Mouse (Mus musculus): Measurements from ENCODE around the gene Wdr81.
"Not testable (repeated sequence)": the region's sequence is repeated elsewhere in the genome, so short reads cannot be mapped to it uniquely, and the experiment has no call there.

Gene Wdr81

GRCm38 (mm10) chr11:75460844-75461742 is 6.6 kb upstream of the Wdr81 start, which contains the start of gene Tlcd2:
Gene Tlcd2 (plus strand): TSS chr11:75461715.
- DNase-seq, result peak; percentile 100

DNA sequence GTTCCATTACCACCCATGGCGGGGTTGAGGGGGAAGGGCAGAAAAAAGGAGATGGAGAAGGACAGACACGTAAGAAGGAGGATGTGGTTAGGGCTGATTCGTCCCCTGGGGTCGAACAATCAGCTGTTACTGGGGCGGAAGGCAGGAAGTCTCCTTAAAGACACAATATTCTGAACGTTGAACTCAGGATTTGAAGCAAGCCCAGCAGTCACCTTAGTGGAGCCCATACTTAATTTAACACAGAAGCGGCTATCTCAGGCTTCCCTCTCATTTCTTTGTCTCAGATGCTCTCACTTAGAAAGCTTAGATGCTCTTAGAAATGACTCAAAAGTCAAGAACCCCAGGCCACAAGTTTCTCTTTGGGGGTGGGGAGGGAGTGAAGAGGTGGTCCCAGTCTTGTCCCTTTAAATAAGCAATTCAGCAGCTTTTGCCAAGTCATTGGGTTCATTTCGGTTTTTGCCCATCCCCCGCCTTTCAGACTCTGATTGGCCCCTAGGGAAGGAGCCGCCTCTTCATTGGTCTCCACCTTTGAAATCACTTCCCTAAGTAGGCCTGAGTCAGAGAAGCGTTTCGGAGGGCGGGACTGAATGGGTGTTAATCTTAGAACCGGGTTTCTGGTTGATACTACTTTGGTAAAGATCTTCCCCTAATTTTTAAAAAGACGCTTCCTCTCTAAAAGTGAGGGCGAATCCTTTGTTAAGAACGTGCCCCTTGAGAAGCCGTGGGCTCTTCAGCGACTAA is 5.8 kb upstream of the Wdr81 start:
- peak; percentile 94 for DNase-seq

DNA sequence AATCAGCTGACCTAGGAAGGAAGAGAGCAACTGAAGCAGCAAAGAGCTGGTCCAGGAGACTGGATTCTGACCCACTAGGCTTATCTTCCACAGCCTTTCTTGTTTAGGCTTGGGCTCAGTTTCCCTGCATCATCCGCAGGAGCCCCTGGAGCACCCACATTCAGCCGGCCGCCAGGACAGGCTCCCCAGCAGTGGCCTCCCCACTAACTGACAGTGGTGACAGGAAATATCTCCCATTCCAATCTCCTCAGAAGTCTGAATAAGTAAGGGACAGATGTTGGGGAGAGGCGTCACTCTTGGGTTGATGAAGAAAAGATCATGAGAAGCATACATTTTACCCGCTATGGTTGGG is 5.2 kb upstream of the Wdr81 start:
- DNase-seq, result no peak

DNA sequence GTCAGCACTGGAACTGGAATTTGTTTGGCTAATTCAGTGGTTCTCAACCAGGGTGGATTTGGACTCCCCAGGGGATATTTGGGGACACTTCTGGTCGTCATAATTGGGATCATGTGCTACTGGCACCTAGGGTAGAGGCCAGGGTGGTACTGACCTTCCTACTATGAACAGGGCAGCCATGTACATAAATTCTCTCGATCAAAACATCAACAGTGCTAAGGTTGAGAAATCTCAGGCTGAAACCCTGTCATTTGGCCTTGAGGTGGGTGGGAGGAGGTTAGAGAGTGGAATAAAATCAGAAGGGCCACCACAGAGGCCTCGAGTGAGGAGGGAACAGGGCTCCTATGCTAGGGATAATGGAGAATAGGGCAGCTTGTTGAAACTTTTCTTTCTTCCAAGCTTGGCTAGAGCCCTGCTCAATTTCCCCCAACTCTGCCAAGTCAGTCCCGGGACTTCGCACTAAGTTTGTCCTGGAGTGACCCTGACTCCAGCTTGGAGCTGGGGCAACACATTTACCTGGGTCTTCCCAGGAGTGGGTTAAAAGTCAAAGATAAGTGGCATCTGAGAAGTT is 4.7 kb upstream of the Wdr81 start:
- no peak for DNase-seq

DNA sequence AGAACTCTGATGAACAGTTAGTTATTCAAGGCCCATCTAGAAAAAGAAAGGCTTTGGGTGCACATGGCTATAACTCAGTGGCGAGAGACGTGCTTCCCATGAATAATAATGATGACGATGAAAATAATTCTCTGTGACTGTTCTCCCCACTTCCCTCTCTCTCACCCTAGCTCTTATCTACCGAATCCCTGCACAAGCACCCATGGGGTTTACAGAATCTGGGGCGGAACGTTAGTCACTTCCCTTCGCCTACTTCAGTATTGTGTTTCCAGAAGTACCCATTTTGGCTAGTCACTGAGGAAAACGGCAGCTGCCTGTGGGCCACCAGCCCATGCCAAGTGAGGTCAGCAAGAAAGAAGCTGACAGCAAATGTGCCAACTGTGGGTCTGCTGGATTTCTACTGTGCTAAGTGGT is 4.1 kb upstream of the Wdr81 start:
- no peak for DNase-seq

- peak; percentile 54 for DNase-seq
Measured at GRCm38 (mm10) chr11:75458169-75458568, 3.7 kb upstream of the Wdr81 start.

DNA sequence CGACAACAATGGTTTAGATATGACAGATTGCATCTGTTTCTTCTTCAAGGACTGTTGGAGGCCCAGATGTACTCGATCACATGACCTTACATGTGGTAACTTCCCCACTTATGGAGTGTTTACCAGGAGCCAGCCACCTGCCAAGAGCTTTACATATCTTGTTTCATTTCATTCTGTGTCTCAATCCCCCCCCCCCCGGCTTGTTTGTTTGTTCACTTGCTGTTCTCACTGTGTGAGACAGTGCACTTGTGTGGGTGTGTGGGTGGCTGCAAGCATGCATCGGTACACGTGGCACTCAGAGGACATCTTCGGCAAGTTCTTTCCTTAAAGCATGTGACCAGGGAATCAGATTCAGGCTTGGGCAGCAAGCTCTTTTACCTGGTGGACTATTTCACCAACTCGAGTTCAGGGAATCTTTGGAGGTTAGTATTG is 1.9 kb upstream of the Wdr81 start:
- DNase-seq, result no peak

GRCm38 (mm10) chr11:75455971-75456370 is 1.5 kb upstream of the Wdr81 start:
- DNase-seq, result not testable (repeated sequence)

DNA sequence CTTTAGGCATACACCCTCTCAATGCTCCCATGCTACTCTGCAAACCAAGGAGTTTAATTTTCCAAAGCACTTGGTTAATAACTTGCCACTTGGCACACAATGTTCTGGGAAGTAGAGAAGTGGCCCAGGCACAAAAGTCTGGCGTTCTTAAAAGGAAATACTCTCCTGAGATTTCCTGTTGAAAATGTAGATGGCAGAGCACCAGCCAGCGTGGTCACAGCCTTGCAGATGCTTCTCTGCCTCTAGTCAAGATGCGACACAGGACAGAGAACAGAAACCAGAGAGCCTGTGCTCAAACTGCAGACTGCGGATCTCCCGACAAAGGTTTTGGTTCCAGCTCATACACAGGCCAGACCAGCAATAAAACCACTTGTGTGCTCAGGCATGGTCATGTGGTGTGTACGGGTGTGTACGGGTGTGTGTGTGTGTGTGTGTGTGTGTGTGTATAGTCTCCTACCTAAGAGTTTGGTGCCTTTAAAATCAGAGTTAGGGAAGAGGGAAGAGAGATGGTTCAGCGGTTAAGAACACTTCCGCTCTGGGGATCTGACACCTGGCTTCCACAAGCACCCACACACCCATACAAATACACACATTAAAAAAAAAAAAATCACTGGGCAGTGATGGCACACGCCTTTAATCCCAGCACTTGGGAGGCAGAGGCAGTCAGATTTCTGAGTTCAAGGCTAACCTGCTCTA is 672 bp upstream of the Wdr81 start:
- DNase-seq, result no peak

- DNase-seq, result no peak
Measured at GRCm38 (mm10) chr11:75452812-75453557, 1.5 kb downstream of the Wdr81 start.

- DNase-seq, result no peak
Measured at GRCm38 (mm10) chr11:75452081-75452480, 2.4 kb downstream of the Wdr81 start.

- DNase-seq, result no peak
Measured at GRCm38 (mm10) chr11:75450936-75451335, 3.6 kb downstream of the Wdr81 start.

DNA sequence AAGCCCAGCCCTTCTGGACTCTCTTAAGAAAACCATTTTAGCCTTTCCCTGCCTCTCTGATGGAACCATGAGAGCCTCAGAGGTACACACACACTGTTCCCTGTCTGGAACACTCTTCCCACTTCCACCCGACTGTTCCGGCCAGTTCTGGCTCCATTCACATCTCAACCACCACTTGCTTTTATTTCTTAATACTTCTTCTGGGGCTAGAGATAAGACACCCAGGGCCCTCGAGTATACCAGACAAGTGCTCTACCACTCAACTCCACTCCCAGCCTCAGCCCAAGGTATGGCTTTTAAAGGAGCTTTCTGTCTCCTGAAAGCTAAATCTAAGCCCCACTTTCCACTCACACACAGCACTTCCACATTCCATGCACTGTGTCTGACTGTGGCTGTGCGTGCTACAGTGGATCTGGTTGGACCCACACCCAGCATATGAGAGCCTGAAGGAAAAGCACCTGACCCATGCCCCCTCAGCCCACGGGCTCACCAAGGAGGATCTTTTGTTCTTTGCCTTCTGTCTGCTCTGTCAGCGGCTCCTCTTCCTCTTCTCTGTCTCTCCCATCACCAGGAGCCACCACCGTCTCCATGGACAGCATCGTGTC is 4.1 kb downstream of the Wdr81 start:
- no peak for DNase-seq

DNA sequence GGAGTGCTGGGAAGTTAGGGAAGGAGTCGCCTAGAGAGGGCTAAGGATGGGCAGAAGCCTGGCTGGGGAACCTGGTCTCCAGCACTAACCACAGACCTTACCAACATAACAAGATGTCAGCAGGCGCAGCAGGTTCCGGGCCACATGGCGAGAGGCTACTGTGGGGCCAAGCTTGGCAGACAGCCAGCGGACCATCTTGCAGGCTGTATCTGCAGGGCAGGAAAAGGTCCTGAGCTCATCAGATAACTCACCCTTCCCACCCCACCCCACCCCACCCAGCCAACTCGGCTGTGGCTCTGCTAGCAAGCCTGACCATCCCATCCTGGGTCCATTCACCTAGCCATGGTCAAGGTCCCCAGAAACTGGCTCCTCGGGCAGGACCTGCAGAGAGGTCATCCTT is 4.8 kb downstream of the Wdr81 start:
- no peak for DNase-seq

GRCm38 (mm10) chr11:75448575-75448974 is 5.9 kb downstream of the Wdr81 start:
- DNase-seq, result no peak

DNA sequence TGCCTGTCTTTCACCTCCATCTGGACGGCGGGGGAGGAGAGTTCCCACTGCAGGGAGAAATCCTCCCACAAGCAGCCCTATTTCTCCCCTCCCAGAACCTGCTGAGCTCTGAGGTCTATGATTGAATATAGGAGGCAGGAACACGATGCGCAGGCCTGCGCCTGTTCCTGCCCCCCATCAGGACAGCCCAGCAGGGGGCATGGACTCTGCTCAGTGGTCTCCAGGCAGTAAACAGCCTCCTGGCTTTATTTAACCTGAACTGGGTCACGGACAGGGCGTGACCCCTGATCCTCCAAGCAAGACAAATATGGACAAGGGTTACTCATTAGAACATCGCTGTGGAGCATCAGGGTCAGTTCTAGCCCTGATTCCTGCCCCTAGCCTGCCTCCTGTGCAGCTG is 10.8 kb downstream of the Wdr81 start:
- peak; percentile 4 for DNase-seq

- no peak for DNase-seq
Measured at GRCm38 (mm10) chr11:75441601-75442000, 12.9 kb downstream of the Wdr81 start.

GRCm38 (mm10) chr11:75441034-75441433 is 13.5 kb downstream of the Wdr81 start:
- no peak for DNase-seq

DNA sequence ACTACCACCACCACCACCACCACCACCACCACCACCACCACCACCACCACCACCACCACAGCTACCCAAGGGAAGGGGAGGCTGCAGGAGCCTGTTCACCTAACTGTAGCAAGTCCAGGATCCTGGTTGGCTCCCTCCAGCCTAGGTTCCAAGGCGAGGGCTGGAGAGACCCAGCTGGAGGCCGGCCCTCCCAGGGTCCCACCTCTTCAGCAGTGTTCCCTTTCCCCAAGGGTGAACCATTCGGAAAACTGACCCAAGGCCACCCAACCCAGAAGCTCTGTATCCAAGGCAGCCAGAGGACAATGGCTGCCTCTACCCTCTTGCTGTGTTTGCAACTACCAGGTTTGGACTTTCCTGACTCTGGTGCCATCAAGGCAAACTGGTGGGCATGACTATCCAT is 14.6 kb downstream of the Wdr81 start:
- no peak for DNase-seq

- no peak for DNase-seq
Measured at GRCm38 (mm10) chr11:75439363-75439762, 15.2 kb downstream of the Wdr81 start, which contains the start of gene Serpinf2. Gene Serpinf2 (minus strand): TSS chr11:75439591.

GRCm38 (mm10) chr11:75438804-75439203 is 15.7 kb downstream of the Wdr81 start:
- DNase-seq, result no peak

- no peak for DNase-seq
Measured at GRCm38 (mm10) chr11:75438194-75438593, 16.3 kb downstream of the Wdr81 start.
